Mouse (Mus musculus): ENCODE results near the gene Gpbp1l1. TPM values are rescaled to one million over a fixed set of nuclear protein-coding genes. Genes with fewer than 3 reads are reported as not detected.

Gpbp1l1 gene
- total RNA-seq, 1 experiment from 2014 or later: 91.7 TPM

DNA sequence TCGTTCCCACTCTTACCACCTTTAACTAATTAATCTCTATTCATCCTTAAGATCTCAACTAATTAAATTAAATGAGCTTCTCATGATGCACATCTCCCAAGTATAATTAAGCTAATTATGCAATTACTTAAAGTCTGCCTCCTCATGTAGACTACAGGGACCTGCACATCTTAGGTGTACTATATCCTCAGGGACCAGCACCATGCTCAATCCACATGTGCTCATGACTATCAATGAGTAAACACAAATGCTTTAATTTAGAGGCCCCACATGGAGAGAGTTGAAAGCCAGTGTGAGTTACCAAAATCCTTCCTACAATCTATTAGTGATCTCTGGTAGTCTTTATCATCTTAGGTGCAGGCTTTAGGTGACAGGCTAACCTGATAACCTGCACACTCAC lies 77.7 kb downstream of the Gpbp1l1 start:
- no peak for DNase-seq

DNA sequence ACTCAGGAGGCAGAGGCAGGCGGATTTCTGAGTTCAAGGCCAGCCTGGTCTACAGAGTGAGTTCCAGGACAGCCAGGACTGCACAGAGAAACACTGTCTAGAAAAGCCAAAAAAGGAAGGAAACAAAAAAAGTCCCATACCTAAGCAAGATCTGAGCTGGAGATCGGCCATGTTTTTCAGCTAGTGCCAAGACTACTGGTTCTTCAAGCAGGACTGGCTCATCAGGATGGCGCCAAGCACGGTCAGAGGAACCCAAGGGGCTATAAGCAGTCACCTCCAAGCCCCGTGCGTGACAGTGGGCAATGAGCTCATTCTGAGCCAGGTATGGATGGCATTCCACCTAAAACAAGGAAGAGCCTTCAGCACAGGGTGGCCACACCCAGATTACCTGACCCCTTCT lies 81.4 kb downstream of the Gpbp1l1 start:
- no peak for DNase-seq

DNA sequence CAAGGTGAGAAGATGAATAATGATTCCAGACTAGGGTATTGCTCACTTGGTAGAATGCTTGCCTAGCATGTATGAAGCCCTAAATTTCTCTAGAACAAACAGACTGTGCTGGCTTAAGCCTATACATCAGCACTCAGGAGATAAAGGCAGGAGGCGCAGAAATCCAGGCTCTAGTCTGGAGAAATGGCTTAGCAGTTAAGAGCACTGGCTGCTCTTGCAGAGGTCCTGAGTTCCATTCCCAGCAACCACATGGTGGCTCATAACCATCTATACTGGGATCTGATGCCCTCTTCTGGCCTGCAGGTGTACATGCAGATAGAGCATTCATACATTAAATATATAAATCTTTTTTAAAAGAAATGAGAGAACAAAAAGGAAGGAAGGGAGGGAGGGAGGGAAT lies 84.6 kb downstream of the Gpbp1l1 start:
- no peak for DNase-seq

Other genes with a start within 250 kb of the Gpbp1l1 start
- 38.9 and 44.3 TPM in 2 replicates for gene Mast2, start 93.5 kb upstream of the Gpbp1l1 start, total RNA-seq (2021)
- gene Ipp, start 50.1 kb upstream of the Gpbp1l1 start, total RNA-seq (2021): 13.2 and 14.5 TPM in 2 replicates
- 20.5 and 24.4 TPM in 2 replicates for gene Tmem69, start 1.7 kb upstream of the Gpbp1l1 start, total RNA-seq (2021)
- 10.0 and 11.0 TPM in 2 replicates for gene Ccdc17, start 39.0 kb downstream of the Gpbp1l1 start, total RNA-seq (2021)
- gene Nasp, start 70.3 kb downstream of the Gpbp1l1 start, total RNA-seq (2021): 51.1 and 51.6 TPM in 2 replicates
- gene Akr1a1, start 94.0 kb downstream of the Gpbp1l1 start, total RNA-seq (2021): 639 and 649 TPM in 2 replicates
- 546 and 672 TPM in 2 replicates for gene Prdx1, start 127.9 kb downstream of the Gpbp1l1 start, total RNA-seq (2021)
- gene Mmachc, start 150.7 kb downstream of the Gpbp1l1 start, total RNA-seq (2021): 39.5 and 41.9 TPM in 2 replicates
- 18.8 and 19.6 TPM in 2 replicates for gene Ccdc163, start 150.9 kb downstream of the Gpbp1l1 start, total RNA-seq (2021)
- 4.9 and 5.1 TPM in 2 replicates for gene Tesk2, start 163.3 kb downstream of the Gpbp1l1 start, total RNA-seq (2021)
- gene Toe1, start 250.0 kb downstream of the Gpbp1l1 start, total RNA-seq (2021): 18.9 and 22.0 TPM in 2 replicates